In genomic region chr3:97151092-97151491, GRCm38 (mm10) we compare ENCODE assay signal across 25 mouse cellular contexts. TPM values are rescaled to one million over a fixed set of nuclear protein-coding genes. Genes with fewer than 3 reads are reported as not detected.
DNase-seq lines count a peak whose midpoint lies in the region; ATAC-seq and TF ChIP-seq lines count a peak whose summit lies in the region.
"Had no signal": no experiment of that assay in that cellular context is flagged by ENCODE, and none has a peak within 500 bp of the region (broad histone marks: within the 10 kb centered on the region; RNA-seq: fewer than 3 reads in every experiment).

No protein-coding gene starts in this region.

- H3K9ac ChIP-seq in liver, postnatal 0 days (replicated peaks) = no peak overlapping the region
- H3K9ac ChIP-seq: kidney, embryonic 15.5 days; liver, embryonic 15.5 days; lung, embryonic 15.5 days; midbrain, embryonic 15.5 days; neural tube, embryonic 15.5 days had no signal

- no peaks in the 10 kb centered on the region for H3K4me1 ChIP-seq in liver, postnatal 0 days (ENCODE audit: insufficient read depth)
- peaks cover 8% of the 10 kb centered on the region; the same call in 1 of the 2 replicates for H3K4me1 ChIP-seq in small intestine, adult 2 months (ENCODE audit: control insufficient read depth, insufficient read depth, insufficient read length, low read length)
- H3K4me1 ChIP-seq in forebrain, embryonic 10.5 days = no peaks in the 10 kb centered on the region
- H3K4me1 ChIP-seq: kidney, embryonic 15.5 days; liver, embryonic 15.5 days; lung, embryonic 15.5 days; midbrain, embryonic 10.5 days; midbrain, embryonic 15.5 days; neural tube, embryonic 15.5 days had no signal

- 54% methylated on average over 2 of the region's 2 CpGs for WGBS in liver, postnatal 0 days (ENCODE audit: insufficient replicate concordance)
- 25% methylated on average over 2 of the region's 2 CpGs for WGBS in small intestine, adult 2 months
- 78% methylated on average over 2 of the region's 2 CpGs for WGBS in forebrain, embryonic 10.5 days

- H3K27ac ChIP-seq in gastrocnemius, adult 2 months = no peak overlapping the region
- no peak overlapping the region for H3K27ac ChIP-seq in liver, postnatal 0 days (ENCODE audit: low read depth)
- peak overlapping the region; percentile 69 for H3K27ac ChIP-seq in small intestine, adult 2 months (ENCODE audit: insufficient read depth, low read depth, low read length)
- H3K27ac ChIP-seq in forebrain, embryonic 10.5 days = no peak overlapping the region
- H3K27ac ChIP-seq: kidney, embryonic 15.5 days; liver, embryonic 15.5 days; lung, embryonic 15.5 days; midbrain, embryonic 10.5 days; midbrain, embryonic 15.5 days; neural tube, embryonic 15.5 days had no signal

- TF ChIP-seq POLR2A in small intestine, adult 2 months (IDR thresholded peaks at IDR 0.05; ENCODE audit: low read depth, low read length) = no peak

- no peaks in the 10 kb centered on the region for H3K9me3 ChIP-seq in liver, postnatal 0 days (ENCODE audit: low read length)
- no peaks in the 10 kb centered on the region for H3K9me3 ChIP-seq in forebrain, embryonic 10.5 days
- H3K9me3 ChIP-seq: G1E; kidney, embryonic 15.5 days; liver, embryonic 15.5 days; lung, embryonic 15.5 days; midbrain, embryonic 10.5 days; midbrain, embryonic 15.5 days; neural tube, embryonic 15.5 days had no signal

- no peak overlapping the region for H3K4me2 ChIP-seq in liver, postnatal 0 days (ENCODE audit: low read depth, low read length)
- H3K4me2 ChIP-seq: kidney, embryonic 15.5 days; liver, embryonic 15.5 days; lung, embryonic 15.5 days; midbrain, embryonic 15.5 days; neural tube, embryonic 15.5 days had no signal

- no peak overlapping the region for H3K4me3 ChIP-seq in gastrocnemius, adult 2 months
- no peak overlapping the region for H3K4me3 ChIP-seq in liver, postnatal 0 days (ENCODE audit: low read depth, low read length)
- no peak overlapping the region for H3K4me3 ChIP-seq in small intestine, adult 2 months (ENCODE audit: low read depth, low read length)
- no peak overlapping the region for H3K4me3 ChIP-seq in forebrain, embryonic 10.5 days
- H3K4me3 ChIP-seq: kidney, embryonic 15.5 days; liver, embryonic 15.5 days; lung, embryonic 15.5 days; midbrain, embryonic 10.5 days; midbrain, embryonic 15.5 days; neural tube, embryonic 15.5 days had no signal

- DNase-seq in gastrocnemius, postnatal 4 days (ENCODE audit: low spot score in 2 of 2) = peak; percentile 1 to 8
- no peak for DNase-seq in gastrocnemius, adult 2 months
- DNase-seq in liver, postnatal 0 days = no peak
- DNase-seq in liver = no peak
- DNase-seq in forebrain, embryonic 10.5 days (ENCODE audit: extremely low spot score, low spot score) = no peak
- no peak for DNase-seq in right cerebral cortex, adult 18-20 months
- DNase-seq: cerebellum, adult 11 months; cerebellum, adult 9-10 months; cerebellum, postnatal 36 days; heart, postnatal 14 days; kidney, postnatal 4 days; retina, postnatal 1 day; right cerebral cortex, postnatal 25 days; thymus, adult 2 months; thymus, postnatal 4 days had no signal

- no peaks in the 10 kb centered on the region for H3K36me3 ChIP-seq in liver, postnatal 0 days (replicated peaks; ENCODE audit: insufficient read depth, low read length)
- H3K36me3 ChIP-seq in small intestine, adult 2 months (ENCODE audit: control insufficient read depth, insufficient read depth, low read length) = no peaks in the 10 kb centered on the region
- H3K36me3 ChIP-seq in forebrain, embryonic 10.5 days (replicated peaks) = no peaks in the 10 kb centered on the region
- H3K36me3 ChIP-seq: G1E; kidney, embryonic 15.5 days; liver, embryonic 15.5 days; lung, embryonic 15.5 days; midbrain, embryonic 10.5 days; midbrain, embryonic 15.5 days; neural tube, embryonic 15.5 days had no signal

- intact Hi-C loops in gastrocnemius, adult 2 months (cut with DNase I) = no loop called here

- peak; percentile 70 for ATAC-seq in liver, postnatal 0 days
- ATAC-seq: forebrain, embryonic 16.5 days; hindbrain, embryonic 16.5 days; midbrain, embryonic 15.5 days had no signal

- no peak for TF ChIP-seq CTCF in gastrocnemius, adult 2 months (IDR thresholded peaks at IDR 0.05)
- TF ChIP-seq CTCF in liver, postnatal 0 days (IDR thresholded peaks at IDR 0.05; ENCODE audit: low read depth) = no peak
- TF ChIP-seq CTCF in small intestine, adult 2 months (IDR thresholded peaks at IDR 0.05; ENCODE audit: extremely low read depth, insufficient read length, insufficient replicate concordance, low read depth, low read length) = no peak

- H3K27me3 ChIP-seq in liver, postnatal 0 days (ENCODE audit: insufficient read depth, low read length) = no peaks in the 10 kb centered on the region
- H3K27me3 ChIP-seq in small intestine, adult 2 months (ENCODE audit: control insufficient read depth, insufficient read depth, low read length) = no peaks in the 10 kb centered on the region
- H3K27me3 ChIP-seq in forebrain, embryonic 10.5 days (ENCODE audit: poor library complexity, severe bottlenecking) = no peaks in the 10 kb centered on the region
- H3K27me3 ChIP-seq: kidney, embryonic 15.5 days; liver, embryonic 15.5 days; lung, embryonic 15.5 days; midbrain, embryonic 15.5 days; neural tube, embryonic 15.5 days had no signal

- no peak for TF ChIP-seq EP300 in liver, postnatal 0 days (IDR thresholded peaks at IDR 0.05; ENCODE audit: low read depth)

RNA-seq across cellular contexts. Expression of gene Acp6, which starts 7.5 kb away (rescaled TPM):
- 10 to 100 TPM; 17.6 to 17.9 TPM for total RNA-seq in gastrocnemius, postnatal 4 days (2021)
- total RNA-seq in gastrocnemius, adult 2 months (2021) = 10 to 100 TPM; 23.5 to 27.0 TPM
- polyA plus RNA-seq in liver, postnatal 0 days (2015; fragmentation: Nextera tagmentation; extraction: Ambion mirVana) = 23.6 and 24.1 TPM in 2 replicates
- 22.2 and 48.4 TPM in 2 replicates for polyA plus RNA-seq in small intestine, adult 2 months (2012; rRNA removed)
- 35.9 and 39.0 TPM in 2 replicates for polyA plus RNA-seq in forebrain, embryonic 10.5 days (2016; fragmentation: Nextera tagmentation; extraction: Ambion mirVana)

Comparison
In these comparisons a context has a peak if more than half of its experiments do, and no peak if none do; other contexts are left out.
1. DNase-seq: peak in gastrocnemius, postnatal 4 days (2 of 2); none in gastrocnemius, adult 2 months (single experiment), liver, postnatal 0 days (single experiment), liver (single experiment), forebrain, embryonic 10.5 days (single experiment) and right cerebral cortex, adult 18-20 months (single experiment).